Mouse (Mus musculus) thymus, adult 2 months (tissue): ENCODE measurements around the gene Gna15. TPM values are rescaled to one million over a fixed set of nuclear protein-coding genes. Genes with fewer than 3 reads are reported as not detected.

Experiments
- DNase-seq: peaks from one replicate; pipeline ENCODE4 v3.0.0; 2021
- H3K27ac ChIP-seq: fragments of 200-500 bp; 2 replicates; pipeline ENCODE4 v1.5.1; 2012; ENCODE audit warnings: low read length, control low read depth; ENCODE audit not compliant: control insufficient read depth, insufficient read depth
- H3K27me3 ChIP-seq: fragments of 200-500 bp; 2 replicates; pipeline ENCODE4 v1.6.1; 2012; ENCODE audit warnings: mild to moderate bottlenecking, low read length, moderate library complexity, mixed read lengths; ENCODE audit not compliant: control insufficient read depth, insufficient read depth
- H3K36me3 ChIP-seq: fragments of 200-500 bp; 2 replicates; pipeline ENCODE4 v1.6.1; 2012; ENCODE audit warnings: mild to moderate bottlenecking, low read length, moderate library complexity; ENCODE audit not compliant: control insufficient read depth, insufficient read depth
- H3K4me1 ChIP-seq: fragments of 200-500 bp; replicated peaks from 2 replicates; pipeline ENCODE4 v1.6.1; 2012; ENCODE audit warnings: low read length; ENCODE audit not compliant: control insufficient read depth, insufficient read depth
- H3K4me3 ChIP-seq: fragments of 200-500 bp; 2 replicates; pipeline ENCODE4 v1.5.1; 2012; ENCODE audit warnings: mild to moderate bottlenecking, low read length, control low read depth, moderate library complexity; ENCODE audit not compliant: control insufficient read depth, insufficient read depth
- CTCF ChIP-seq: fragments of 200-500 bp; IDR thresholded peaks from 2 replicates; pipeline ENCODE4 v1.5.1; 2012; ENCODE audit warnings: mild to moderate bottlenecking, control low read depth, low read length, moderate library complexity, borderline replicate concordance; ENCODE audit not compliant: control insufficient read depth, poor library complexity, insufficient read depth; ENCODE audit errors: extremely low read depth
- POLR2A ChIP-seq: fragments of 200-500 bp; IDR thresholded peaks from 2 replicates; pipeline ENCODE4 v1.6.1; 2012; ENCODE audit warnings: mild to moderate bottlenecking, low read length, control low read depth, moderate library complexity; ENCODE audit not compliant: control insufficient read depth, poor library complexity, insufficient read depth; ENCODE audit errors: extremely low read depth
- whole genome bisulfite sequencing: fragments of 180-500 bp; shearing (Covaris S2); methylation state at CpG from one replicate; pipeline ENCODE4 v1.1.7; 2018; 5-methylcytosine and 5-hydroxymethylcytosine counted together
- polyA plus RNA-seq: library from polyadenylated mRNA; depleted of rRNA; stranded (reverse); fragments of >200 nt; gene quantifications from 2 replicates; pipeline ENCODE4 v1.2.3, GENCODE M21; 2012

Gene Gna15
- polyA plus RNA-seq, 1 experiment: 10.6 TPM

DNA sequence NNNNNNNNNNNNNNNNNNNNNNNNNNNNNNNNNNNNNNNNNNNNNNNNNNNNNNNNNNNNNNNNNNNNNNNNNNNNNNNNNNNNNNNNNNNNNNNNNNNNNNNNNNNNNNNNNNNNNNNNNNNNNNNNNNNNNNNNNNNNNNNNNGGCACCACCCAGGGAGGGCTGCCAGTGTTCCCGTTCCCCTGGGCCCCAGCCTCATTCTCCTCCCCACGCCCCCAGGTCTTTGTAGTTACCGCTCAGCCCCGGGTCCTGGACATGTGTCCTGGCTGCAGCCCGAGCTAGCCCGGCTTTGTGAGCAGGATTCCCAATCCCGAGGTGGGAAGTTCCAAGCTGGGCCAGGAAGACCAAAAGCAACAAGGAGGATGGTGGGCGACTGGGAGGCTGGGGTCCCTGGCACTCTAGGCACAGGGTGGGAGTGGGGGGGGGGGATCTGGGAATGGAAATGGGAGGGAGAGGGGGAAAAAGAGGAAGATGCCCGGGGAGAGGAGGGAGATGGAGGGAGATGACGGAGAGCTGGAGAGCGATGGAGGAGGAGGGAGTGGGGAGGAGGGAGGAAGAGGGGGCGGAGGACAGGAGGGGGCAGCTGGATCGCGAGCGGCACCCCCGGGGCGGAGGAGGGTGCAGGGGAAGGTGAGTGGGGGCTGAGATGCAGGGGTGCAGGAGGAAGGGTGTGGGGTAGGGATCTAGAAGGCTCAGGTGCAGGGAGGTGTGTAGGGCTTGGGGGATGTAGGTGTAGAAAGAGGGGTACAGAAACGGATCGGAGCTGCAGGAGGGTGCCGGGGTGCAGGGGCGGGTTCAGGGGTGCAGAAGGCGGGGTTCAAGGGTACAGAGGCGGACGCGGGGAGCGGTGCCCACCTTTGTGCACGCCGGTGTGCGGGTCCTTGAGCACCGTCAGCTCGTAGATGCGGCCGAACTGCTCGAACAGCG, 42.2 kb downstream of the Gna15 start:
- Histone ChIP-seq H3K4me1 (peaks cover 8% of the 10 kb centered on the region; the same call in 1 of the 2 replicates), H3K36me3 (0 out of 2 replicates have a peak, but pooled peaks cover under 1% of the 10 kb centered on the region), H3K4me3 (peak overlapping the region; percentile 41), H3K27ac (no peak overlapping the region), H3K27me3 (peaks cover 5% of the 10 kb centered on the region; the same call in 1 of the 2 replicates)
- WGBS: 11% methylated on average over 35 of the region's 35 CpGs
- DNase-seq: no peak
- TF ChIP-seq CTCF (no peak), POLR2A (no peak)

- Histone ChIP-seq H3K4me1 (peaks cover 16% of the 10 kb centered on the region), H3K27ac (no peak overlapping the region), H3K36me3 (no peaks in the 10 kb centered on the region), H3K4me3 (no peak overlapping the region), H3K27me3 (peaks cover 10% of the 10 kb centered on the region)
- no peak for TF ChIP-seq POLR2A
- no peak for TF ChIP-seq CTCF
- WGBS: 73% methylated on average over 10 of the region's 10 CpGs
- no peak for DNase-seq
Observed at GRCm38 (mm10) chr10:81474461-81474860, 49.6 kb downstream of the Gna15 start.

GRCm38 (mm10) chr10:81473003-81473451, 51.0 kb downstream of the Gna15 start:
- WGBS: 4% methylated on average over 22 of the region's 22 CpGs
- H3K4me3 ChIP-seq: no peak overlapping the region
- peaks cover 16% of the 10 kb centered on the region for H3K4me1 ChIP-seq
- H3K27me3 ChIP-seq: peaks cover 10% of the 10 kb centered on the region
- no peaks in the 10 kb centered on the region for H3K36me3 ChIP-seq
- peak; percentile 47 for DNase-seq
- TF ChIP-seq POLR2A (no peak), CTCF (no peak)
- no peak overlapping the region for H3K27ac ChIP-seq

DNA sequence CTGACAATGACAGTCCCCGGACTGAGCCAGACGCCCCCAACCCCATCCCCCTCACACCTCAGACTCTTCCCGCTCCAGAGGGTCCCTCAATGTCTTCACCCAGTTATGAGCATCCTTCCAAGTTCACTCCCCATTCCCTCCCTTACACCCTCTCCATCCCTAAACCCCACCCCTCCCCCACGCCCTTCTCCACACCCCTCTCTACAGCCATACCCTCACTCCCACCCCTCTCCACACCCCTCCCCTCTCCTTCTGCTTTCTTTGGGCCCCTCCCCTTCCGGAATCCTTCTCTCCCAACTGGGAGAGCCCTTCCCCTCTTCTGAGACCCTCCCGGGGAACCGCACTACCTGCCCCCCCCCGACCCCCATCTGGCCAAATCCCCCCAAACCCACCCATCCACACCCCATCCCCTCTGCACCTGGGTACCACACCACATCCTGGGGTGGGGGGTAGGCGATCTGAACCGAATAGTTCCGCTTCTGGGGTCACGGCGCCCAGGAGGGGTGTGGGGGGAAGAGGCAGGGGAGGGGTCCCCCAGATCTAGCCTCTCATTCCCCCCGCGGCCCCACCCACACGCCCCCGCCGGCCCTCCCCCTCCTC, 51.5 kb downstream of the Gna15 start:
- H3K36me3 ChIP-seq: no peaks in the 10 kb centered on the region
- WGBS: 4% methylated on average over 18 of the region's 18 CpGs
- no peak overlapping the region for H3K27ac ChIP-seq
- H3K27me3 ChIP-seq: peaks cover 10% of the 10 kb centered on the region
- TF ChIP-seq CTCF (no peak), POLR2A (no peak)
- H3K4me1 ChIP-seq: peaks cover 16% of the 10 kb centered on the region
- H3K4me3 ChIP-seq: no peak overlapping the region
- DNase-seq: peak; percentile 27

DNA sequence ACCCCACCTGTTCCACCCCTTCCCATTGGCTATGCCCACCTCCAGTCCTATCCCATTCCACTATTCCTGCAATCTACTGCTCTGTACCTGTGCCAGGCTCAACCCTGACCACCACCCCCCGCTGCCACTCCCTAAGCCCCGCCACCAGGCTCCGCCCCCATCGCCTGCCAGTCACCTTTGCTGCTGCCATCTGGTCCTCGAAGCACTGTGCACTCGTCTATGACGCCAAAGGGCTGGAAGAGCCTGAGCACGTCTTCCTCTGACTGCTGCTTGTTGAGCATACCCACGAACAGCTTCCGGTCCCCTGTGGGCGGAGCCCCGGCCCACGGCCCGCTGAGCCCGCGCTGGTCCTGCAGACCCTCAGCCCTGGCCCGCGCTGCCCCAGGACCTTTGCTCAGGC, 53.6 kb downstream of the Gna15 start:
- WGBS: 25% methylated on average over 18 of the region's 18 CpGs
- no peaks in the 10 kb centered on the region for H3K36me3 ChIP-seq
- H3K27ac ChIP-seq: no peak overlapping the region
- no peak for TF ChIP-seq POLR2A
- no peak for TF ChIP-seq CTCF
- peak; percentile 43 for DNase-seq
- peaks cover 16% of the 10 kb centered on the region for H3K4me1 ChIP-seq
- peak overlapping the region; percentile 37 for H3K4me3 ChIP-seq
- H3K27me3 ChIP-seq: peaks cover 10% of the 10 kb centered on the region

- Histone ChIP-seq H3K4me3 (no peak overlapping the region), H3K36me3 (no peaks in the 10 kb centered on the region), H3K27me3 (peaks cover 10% of the 10 kb centered on the region), H3K27ac (no peak overlapping the region), H3K4me1 (peaks cover 17% of the 10 kb centered on the region)
- no peak for DNase-seq
- TF ChIP-seq CTCF (no peak), POLR2A (no peak)
- WGBS: 84% methylated on average over 5 of the region's 5 CpGs
Observed at GRCm38 (mm10) chr10:81469253-81469652, 54.8 kb downstream of the Gna15 start.
